Mouse (Mus musculus) embryonic facial prominence, embryonic 11.5 days (tissue): ENCODE measurements around the gene Calcb. TPM values are rescaled to one million over a fixed set of nuclear protein-coding genes. Genes with fewer than 3 reads are reported as not detected.
"Not testable (repeated sequence)": the region's sequence is repeated elsewhere in the genome, so short reads cannot be mapped to it uniquely, and the experiment has no call there.

Experiments
- ATAC-seq: fragments of 200-750 bp; cut with Nextera tagmentation; replicated peaks from 2 replicates; pipeline ENCODE4 v1.8.0; 2017; ENCODE audit warnings: low read depth; ENCODE audit not compliant: insufficient number of reproducible peaks, low FRiP score, low TSS enrichment
- DNase-seq: peaks from one replicate; pipeline ENCODE4 v3.0.0-alpha.2; 2015; ENCODE audit warnings: low spot score
- H3K27ac ChIP-seq: fragments of 300-500 bp; sonication (generic); replicated peaks from 2 replicates; pipeline ENCODE4 v1.5.1; 2014; ENCODE audit warnings: mild to moderate bottlenecking, low read depth, low read length, control low read depth
- H3K27me3 ChIP-seq: fragments of 300-500 bp; sonication (generic); 2 replicates; pipeline ENCODE4 v1.6.1; 2014; ENCODE audit warnings: mild to moderate bottlenecking, low read length, moderate library complexity, mixed read lengths; ENCODE audit not compliant: control insufficient read depth, insufficient read depth
- H3K36me3 ChIP-seq: fragments of 300-500 bp; sonication (generic); replicated peaks from 2 replicates; pipeline ENCODE4 v1.6.1; 2014; ENCODE audit warnings: low read depth, mild to moderate bottlenecking, low read length, moderate library complexity, mixed read lengths; ENCODE audit not compliant: control insufficient read depth, insufficient read depth
- H3K4me1 ChIP-seq: fragments of 300-500 bp; sonication (generic); 2 replicates; pipeline ENCODE4 v1.6.1; 2014; ENCODE audit warnings: low read length, mixed read lengths; ENCODE audit not compliant: control insufficient read depth, insufficient read depth
- H3K4me2 ChIP-seq: fragments of 300-500 bp; sonication (generic); 2 replicates; pipeline ENCODE4 v1.6.1; 2014; ENCODE audit warnings: low read depth, mild to moderate bottlenecking, control low read depth, low read length, moderate library complexity
- H3K4me3 ChIP-seq: fragments of 300-500 bp; sonication (generic); 2 replicates; pipeline ENCODE4 v1.5.1; 2014; ENCODE audit warnings: low read depth, low read length, control low read depth
- H3K9ac ChIP-seq: fragments of 300-500 bp; sonication (generic); replicated peaks from 2 replicates; pipeline ENCODE4 v1.6.1; 2014; ENCODE audit warnings: mild to moderate bottlenecking, control low read depth, low read length
- H3K9me3 ChIP-seq: fragments of 300-500 bp; sonication (generic); replicated peaks from 2 replicates; pipeline ENCODE4 v1.6.1; 2016; ENCODE audit warnings: mild to moderate bottlenecking, low read length, inconsistent platforms, mixed read lengths; ENCODE audit not compliant: control insufficient read depth
- WGBS: fragments of 180-500 bp; shearing (Covaris S2); extraction: QIAGEN DNeasy Blood & Tissue Kit; methylation state at CpG from one replicate; pipeline ENCODE4 v1.1.7; 2014; 5-methylcytosine and 5-hydroxymethylcytosine counted together
- polyA plus RNA-seq: library from polyadenylated mRNA; unstranded; fragments of >200 nt; fragmentation: Nextera tagmentation; extraction: Ambion mirVana; gene quantifications from 2 replicates; pipeline ENCODE4 v1.2.1, GENCODE M21; 2014

The Calcb gene
- polyA plus RNA-seq, 1 experiment from 2014 or later: 0.66 TPM

- H3K4me2 ChIP-seq: no peak overlapping the region
- WGBS: 75% methylated on average over 1 of the region's 1 CpGs
Measured at GRCm38 (mm10) chr7:114712523-114712922, 5.9 kb upstream of the Calcb start.

GRCm38 (mm10) chr7:114719381-114720131, 1.1 kb downstream of the Calcb start:
- no peaks in the 10 kb centered on the region for H3K9me3 ChIP-seq
- H3K27ac ChIP-seq: no peak overlapping the region
- peak overlapping the region; percentile 27 for H3K4me2 ChIP-seq
- no peak overlapping the region for H3K9ac ChIP-seq
- no peaks in the 10 kb centered on the region; the same call in 1 of the 2 replicates for H3K4me1 ChIP-seq
- no peaks in the 10 kb centered on the region for H3K36me3 ChIP-seq
- WGBS: 2% methylated on average over 17 of the region's 17 CpGs
- H3K27me3 ChIP-seq: peaks cover 26% of the 10 kb centered on the region
- H3K4me3 ChIP-seq: peak overlapping the region; percentile 5; the same call in 1 of the 2 replicates
- ATAC-seq (peak; percentile 44; the same call in 1 of the 2 replicates), DNase-seq (peak; percentile 69)

More at GRCm38 (mm10) chr7:114712523-114712922, 5.9 kb upstream of the Calcb start:
- no peak overlapping the region for H3K27ac ChIP-seq
- peaks cover 2% of the 10 kb centered on the region for H3K27me3 ChIP-seq
- no peak for DNase-seq
- H3K9me3 ChIP-seq: no peaks in the 10 kb centered on the region
- H3K4me3 ChIP-seq: no peak overlapping the region
- no peaks in the 10 kb centered on the region for H3K4me1 ChIP-seq
- ATAC-seq: no peak
- no peak overlapping the region for H3K9ac ChIP-seq
- no peaks in the 10 kb centered on the region for H3K36me3 ChIP-seq

DNA sequence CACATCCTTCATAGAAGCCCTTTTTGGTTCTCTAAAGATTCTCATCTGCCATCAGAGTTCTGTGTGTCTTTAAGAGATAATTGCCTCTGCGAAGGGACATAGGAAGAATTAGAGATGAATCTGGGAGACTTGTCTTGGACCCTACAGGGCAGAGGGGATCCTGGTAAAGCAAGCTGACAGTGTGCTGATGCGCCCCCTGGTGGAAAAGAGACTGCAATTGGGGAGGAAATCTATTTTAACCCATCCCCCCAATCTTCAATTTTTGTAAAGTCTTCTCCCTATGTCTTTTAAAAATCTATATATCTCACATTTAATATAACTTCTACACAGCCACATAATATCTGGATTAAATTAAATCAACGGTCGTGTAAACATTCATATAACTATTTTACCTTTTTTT, 11.3 kb downstream of the Calcb start:
- H3K27me3 ChIP-seq, H3K9me3 ChIP-seq, H3K9ac ChIP-seq, H3K4me3 ChIP-seq, H3K36me3 ChIP-seq, H3K4me1 ChIP-seq, H3K27ac ChIP-seq, H3K4me2 ChIP-seq, DNase-seq, ATAC-seq: not testable (repeated sequence)
- WGBS: 66% methylated on average over 4 of the region's 4 CpGs

- DNase-seq (no peak), ATAC-seq (no peak)
- Histone ChIP-seq H3K4me3 (no peak overlapping the region), H3K4me1 (no peaks in the 10 kb centered on the region), H3K36me3 (no peaks in the 10 kb centered on the region), H3K4me2 (no peak overlapping the region), H3K9ac (no peak overlapping the region), H3K27ac (no peak overlapping the region), H3K9me3 (no peaks in the 10 kb centered on the region), H3K27me3 (no peaks in the 10 kb centered on the region)
- WGBS: 76% methylated on average over 6 of the region's 6 CpGs
Measured at GRCm38 (mm10) chr7:114731175-114731574, 12.7 kb downstream of the Calcb start.

DNA sequence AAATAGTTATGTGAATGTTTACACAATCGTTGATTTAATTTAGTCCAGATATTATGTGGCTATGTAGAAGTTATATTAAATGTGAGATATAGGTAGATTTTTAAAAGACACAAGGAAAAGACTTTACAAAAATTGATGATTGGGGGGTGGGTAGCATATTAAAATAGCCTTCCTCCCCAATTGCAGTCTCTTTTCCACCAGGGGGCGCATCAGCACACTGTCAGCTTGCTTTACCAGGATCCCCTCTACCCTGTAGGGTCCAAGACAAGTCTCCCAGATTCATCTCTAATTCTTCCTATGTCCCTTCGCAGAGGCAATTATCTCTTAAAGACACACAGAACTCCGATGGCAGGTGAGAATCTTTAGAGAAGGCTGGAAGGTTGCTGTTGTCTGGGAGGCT, 13.3 kb downstream of the Calcb start:
- not testable (repeated sequence) for ATAC-seq, H3K4me3 ChIP-seq, H3K4me2 ChIP-seq, H3K36me3 ChIP-seq, H3K9ac ChIP-seq, H3K9me3 ChIP-seq, DNase-seq, H3K27me3 ChIP-seq, H3K4me1 ChIP-seq, H3K27ac ChIP-seq
- WGBS: 38% methylated on average over 4 of the region's 4 CpGs

DNA sequence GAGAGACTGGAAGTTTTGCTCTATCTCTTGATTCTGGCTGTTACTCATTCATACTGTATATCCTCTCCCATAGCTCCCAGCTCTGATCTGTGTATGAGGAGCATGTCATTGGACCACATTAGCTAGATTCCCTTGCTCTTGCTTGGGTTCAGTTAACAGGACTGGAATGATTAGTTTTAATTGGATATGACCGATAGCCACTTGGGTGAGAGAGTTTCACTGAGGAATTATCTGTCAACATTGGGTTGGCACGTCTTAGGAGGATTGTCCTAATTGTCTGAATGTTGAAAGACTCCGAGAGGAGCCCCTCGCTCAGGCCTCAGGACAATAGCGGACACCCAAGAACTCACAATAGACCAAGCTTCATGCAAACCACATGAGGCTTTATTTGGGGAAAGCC, 17.8 kb downstream of the Calcb start:
- H3K4me1 ChIP-seq: no peaks in the 10 kb centered on the region
- H3K27me3 ChIP-seq: no peaks in the 10 kb centered on the region
- H3K9me3 ChIP-seq: no peaks in the 10 kb centered on the region
- no peak overlapping the region for H3K9ac ChIP-seq
- H3K36me3 ChIP-seq: no peaks in the 10 kb centered on the region
- no peak overlapping the region for H3K4me2 ChIP-seq
- 82% methylated on average over 5 of the region's 5 CpGs for WGBS
- H3K27ac ChIP-seq: no peak overlapping the region
- H3K4me3 ChIP-seq: no peak overlapping the region
- ATAC-seq (no peak), DNase-seq (no peak)

GRCm38 (mm10) chr7:114738166-114738565, 19.7 kb downstream of the Calcb start:
- Histone ChIP-seq H3K9me3 (no peaks in the 10 kb centered on the region), H3K27ac (no peak overlapping the region), H3K4me3 (no peak overlapping the region), H3K9ac (no peak overlapping the region), H3K27me3 (no peaks in the 10 kb centered on the region), H3K4me1 (no peaks in the 10 kb centered on the region), H3K36me3 (no peaks in the 10 kb centered on the region), H3K4me2 (no peak overlapping the region)
- no peak for DNase-seq
- no peak for ATAC-seq

GRCm38 (mm10) chr7:114740360-114741165, 22.1 kb downstream of the Calcb start:
- peaks cover 1% of the 10 kb centered on the region; the same call in 1 of the 2 replicates for H3K4me1 ChIP-seq
- no peaks in the 10 kb centered on the region for H3K36me3 ChIP-seq
- no peak overlapping the region for H3K27ac ChIP-seq
- no peak for ATAC-seq
- no peaks in the 10 kb centered on the region for H3K9me3 ChIP-seq
- H3K4me2 ChIP-seq: no peak overlapping the region
- no peaks in the 10 kb centered on the region for H3K27me3 ChIP-seq
- no peak for DNase-seq
- H3K9ac ChIP-seq: no peak overlapping the region
- WGBS: 64% methylated on average over 6 of the region's 6 CpGs
- no peak overlapping the region for H3K4me3 ChIP-seq
